Mouse (Mus musculus) activated CD4-positive, CD25-positive, alpha-beta regulatory T cell, adult 4 months (primary cell): ENCODE data around the gene Lrch1. TPM values are rescaled to one million over a fixed set of nuclear protein-coding genes. Genes with fewer than 3 reads are reported as not detected.

Source experiments
- ATAC-seq: one replicate; pipeline ENCODE4 v1.8.0; 2017
- polyA plus RNA-seq, 2 experiments: library from polyadenylated mRNA; unstranded; fragments of 100-300 nt; shearing (Covaris generic); gene quantifications; one replicate each; pipeline ENCODE4 v1.2.1; 2017

The Lrch1 gene
- polyA plus RNA-seq, 2 experiments from 2014 or later: 24.1 to 24.4 TPM

DNA sequence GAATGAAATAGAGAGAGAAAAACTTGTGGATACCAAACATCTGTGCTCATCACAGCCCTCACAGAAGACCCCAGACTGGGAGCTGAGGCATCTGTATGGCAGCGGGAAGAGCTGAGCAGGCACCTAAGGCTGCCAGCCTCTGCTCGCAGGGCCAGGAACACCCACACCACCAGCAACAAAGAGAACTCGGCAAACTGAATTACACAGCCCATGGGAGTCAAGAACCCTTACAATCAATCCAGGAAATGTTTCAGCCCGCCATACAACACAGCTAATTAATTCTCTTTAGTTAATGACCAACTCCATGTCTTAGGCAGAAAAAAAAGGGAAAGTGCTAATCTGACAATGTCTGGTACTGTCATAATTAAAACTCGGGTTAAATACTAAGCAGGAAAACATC is 61.2 kb downstream of the Lrch1 start:
- ATAC-seq: no peak

DNA sequence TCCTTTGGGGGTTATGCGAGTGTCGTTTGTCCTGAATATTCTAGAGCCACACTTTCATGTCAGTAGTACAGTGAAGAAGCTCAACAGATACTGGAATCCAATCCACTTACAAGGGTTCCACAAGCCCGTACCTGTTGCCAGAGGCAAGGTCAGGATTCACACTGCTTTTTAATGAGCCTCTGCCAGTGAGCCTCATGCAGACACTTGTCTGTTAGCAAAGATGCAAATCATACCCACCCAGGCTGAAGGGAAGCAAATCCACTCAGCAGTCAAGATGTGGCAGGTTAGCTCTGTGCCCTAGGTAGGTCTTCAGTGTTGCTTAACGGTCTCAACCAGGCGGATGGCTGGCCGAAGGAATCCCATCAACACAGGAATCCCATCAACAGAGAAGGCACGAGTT is 62.8 kb downstream of the Lrch1 start:
- ATAC-seq: no peak

DNA sequence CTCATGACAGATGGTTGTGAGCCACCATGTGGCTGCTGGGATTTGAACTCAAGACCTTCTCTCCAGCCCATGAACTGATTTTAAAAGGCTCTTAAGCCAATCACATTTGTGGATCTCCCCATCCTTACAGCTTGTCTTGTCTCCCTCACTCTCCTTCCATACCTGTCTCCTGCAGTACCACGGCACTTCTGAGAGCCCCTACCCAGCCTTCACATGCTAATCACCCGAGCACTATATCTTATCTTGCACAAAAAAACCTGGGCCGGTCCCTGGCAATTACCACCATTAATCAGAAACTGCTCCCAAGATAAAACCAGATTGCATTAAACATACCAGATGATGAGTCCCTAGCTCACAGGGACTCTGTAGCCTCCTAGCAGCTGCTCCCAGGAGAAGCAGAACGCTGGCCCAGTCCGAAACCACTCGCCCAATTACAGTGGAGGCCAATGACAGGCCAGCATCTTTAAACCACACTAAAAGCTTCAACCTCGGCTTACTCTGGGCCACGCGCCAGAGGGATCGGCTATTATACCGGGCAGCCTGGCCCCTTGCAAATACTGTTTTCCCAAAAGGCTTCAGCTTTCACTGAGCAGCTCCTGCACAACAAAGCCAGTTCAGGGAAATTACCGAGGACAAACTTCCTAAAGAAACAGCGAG is 63.5 kb downstream of the Lrch1 start:
- ATAC-seq: no peak

DNA sequence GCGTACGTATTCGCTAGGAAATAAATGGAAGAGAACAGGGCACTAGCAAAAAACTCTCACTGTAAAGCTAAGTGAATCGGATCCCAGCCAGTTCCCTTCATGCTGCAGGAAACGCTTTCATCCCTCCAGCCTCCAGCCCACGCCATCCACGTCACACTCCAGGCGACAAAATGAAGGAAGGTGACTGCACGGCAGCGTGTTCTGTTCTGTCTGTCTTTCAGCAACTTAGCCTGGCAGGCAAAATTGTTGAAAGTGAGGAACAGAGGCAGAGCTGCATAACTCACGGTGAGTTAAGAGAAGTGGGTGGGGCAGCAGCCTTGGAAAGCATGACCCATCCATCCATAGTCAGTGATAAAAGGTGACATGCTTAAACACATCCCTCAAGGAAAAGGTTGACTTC is 64.5 kb downstream of the Lrch1 start:
- no peak for ATAC-seq

DNA sequence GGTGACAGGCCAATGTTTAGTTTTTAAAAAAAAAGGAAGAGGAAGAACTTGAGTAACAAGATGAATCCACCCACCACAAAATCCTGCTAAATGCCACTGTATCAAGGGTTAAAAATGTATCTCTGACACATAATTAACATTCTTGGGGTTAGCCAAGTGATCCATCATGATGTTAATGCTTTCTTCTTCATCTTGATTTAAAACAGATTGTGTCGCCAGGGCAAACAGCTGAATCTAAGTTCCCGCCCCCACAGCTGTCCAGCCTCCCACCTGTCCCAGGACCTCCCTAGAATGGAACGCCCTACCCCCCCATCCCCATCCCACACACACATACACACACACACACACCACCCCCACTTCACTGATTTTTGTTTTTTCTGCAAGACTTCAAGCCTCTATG is 64.9 kb downstream of the Lrch1 start:
- no peak for ATAC-seq

DNA sequence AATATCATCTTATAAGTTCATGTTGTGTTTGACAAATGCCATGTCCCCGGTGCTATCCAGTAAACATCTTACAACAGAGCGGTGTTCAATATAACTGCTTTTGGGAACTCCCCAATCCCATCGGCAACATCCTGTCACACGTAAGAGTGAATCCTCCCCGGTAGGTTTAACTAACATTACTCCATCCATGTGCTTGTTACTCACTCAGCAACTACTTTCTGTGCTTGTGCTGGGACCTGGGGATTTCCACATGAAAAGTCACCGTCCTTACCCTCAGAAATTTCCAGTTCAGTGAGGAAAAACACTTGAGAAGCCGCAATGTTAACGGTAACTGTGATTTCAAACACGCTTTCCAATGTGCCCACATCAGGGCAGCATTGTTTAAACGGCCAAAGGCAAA is 66.8 kb downstream of the Lrch1 start:
- peak; percentile 91 for ATAC-seq

DNA sequence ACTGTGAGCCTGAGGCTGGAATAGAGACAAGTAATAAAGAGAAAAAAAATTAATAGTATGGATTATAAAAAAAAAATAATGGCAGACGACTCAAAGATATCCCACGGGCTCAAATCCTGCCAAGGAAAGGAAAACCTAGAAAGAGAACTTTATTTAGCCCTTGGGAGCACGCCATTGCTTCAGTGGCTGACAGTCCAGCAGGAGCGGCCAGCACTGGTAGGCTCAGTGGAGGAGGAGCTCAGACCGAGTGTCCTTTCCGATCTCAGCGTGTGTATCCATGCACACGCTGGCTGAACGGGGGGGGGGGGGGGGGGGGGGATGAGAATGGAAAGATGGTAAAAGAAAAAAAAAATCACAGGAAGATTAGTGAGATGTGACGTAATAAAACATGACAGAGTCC is 68.2 kb downstream of the Lrch1 start:
- ATAC-seq: no peak

DNA sequence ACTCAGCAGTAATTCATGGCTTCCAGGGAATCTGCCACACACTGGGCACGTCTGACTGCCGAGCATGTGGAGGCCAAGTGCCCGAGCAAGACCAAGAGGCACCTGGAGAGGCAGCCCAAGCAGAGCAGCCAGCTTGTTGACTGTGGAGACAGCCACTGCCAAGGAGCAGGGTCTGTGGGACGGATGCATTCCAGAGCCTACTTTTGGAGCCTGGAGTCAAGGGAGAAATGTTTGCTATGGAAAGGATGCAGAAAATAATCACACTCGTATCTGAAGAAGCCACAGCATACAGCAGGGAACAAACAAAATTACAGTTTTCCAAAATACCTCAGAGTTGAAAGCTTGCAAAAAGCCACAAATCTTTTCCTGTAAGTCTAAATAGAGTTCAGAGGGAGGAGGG is 70.4 kb downstream of the Lrch1 start:
- ATAC-seq: no peak

DNA sequence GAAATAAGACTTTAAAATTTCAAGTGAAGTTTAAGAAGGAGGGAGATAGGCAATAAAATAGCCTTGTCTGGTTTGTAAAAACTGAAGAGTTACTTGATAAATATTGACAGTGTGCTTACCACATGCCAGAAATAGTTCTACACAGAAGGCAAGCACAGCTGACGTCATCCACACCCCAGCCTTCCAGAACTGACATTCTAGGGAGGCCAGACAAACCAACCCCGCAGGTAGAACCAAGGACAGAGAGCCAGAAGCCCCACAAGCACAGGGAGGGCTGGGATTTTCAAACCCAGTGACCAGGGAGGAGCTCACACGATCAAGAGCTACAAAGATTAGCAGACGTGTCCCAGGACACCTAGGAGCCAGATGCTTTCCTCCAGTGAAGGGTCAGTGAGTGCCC is 76.5 kb downstream of the Lrch1 start:
- no peak for ATAC-seq

DNA sequence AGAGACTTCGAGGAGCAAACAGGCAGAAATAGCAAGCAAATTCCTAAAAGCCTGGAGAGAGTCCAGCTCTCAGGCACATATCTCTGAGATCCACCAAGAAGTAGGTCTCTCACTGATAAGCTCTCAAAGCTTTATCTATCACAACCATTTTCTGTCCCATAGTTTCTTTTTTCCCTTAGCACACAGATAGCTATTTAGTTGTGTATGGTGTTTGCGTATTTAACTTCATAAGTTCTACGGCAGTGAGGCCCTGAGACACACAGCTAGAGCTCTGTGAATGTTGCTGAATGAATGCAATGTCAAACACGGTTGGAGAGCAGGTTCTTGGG is 78.8 kb downstream of the Lrch1 start:
- ATAC-seq: no peak

DNA sequence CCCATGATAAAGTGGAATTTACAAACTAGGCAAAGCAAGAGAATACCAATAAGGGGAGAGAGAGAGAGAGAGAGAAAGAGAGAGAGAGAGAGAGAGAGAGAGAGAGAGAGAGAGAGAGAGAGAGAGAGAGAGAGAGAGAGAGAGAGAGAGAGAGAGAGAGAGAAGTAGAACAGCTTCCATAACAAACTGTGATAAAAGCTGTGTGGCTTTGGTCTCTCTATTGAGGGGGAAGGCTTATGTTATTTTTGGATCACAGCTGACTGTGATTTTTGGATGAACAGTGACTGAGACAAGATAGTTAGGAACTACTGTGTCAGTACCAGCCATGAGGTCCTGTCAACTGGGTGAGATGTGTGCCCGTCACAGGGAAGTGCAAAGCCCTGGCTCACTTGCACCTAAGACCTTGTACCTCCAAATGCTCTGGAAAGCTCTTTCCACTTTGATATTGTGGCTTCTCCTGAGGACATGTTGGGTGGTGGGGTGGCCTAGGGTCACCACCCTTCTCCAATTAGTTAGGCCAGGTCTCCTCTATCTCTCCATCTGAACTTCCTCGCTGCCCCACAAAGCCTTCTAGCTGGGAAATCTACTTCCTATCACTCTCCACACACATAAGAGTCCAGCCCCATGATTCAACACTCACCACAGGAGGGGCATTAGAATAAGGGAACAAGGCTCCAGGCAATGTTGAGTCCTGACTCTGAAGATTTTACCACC is 79.3 kb downstream of the Lrch1 start:
- ATAC-seq: no peak

DNA sequence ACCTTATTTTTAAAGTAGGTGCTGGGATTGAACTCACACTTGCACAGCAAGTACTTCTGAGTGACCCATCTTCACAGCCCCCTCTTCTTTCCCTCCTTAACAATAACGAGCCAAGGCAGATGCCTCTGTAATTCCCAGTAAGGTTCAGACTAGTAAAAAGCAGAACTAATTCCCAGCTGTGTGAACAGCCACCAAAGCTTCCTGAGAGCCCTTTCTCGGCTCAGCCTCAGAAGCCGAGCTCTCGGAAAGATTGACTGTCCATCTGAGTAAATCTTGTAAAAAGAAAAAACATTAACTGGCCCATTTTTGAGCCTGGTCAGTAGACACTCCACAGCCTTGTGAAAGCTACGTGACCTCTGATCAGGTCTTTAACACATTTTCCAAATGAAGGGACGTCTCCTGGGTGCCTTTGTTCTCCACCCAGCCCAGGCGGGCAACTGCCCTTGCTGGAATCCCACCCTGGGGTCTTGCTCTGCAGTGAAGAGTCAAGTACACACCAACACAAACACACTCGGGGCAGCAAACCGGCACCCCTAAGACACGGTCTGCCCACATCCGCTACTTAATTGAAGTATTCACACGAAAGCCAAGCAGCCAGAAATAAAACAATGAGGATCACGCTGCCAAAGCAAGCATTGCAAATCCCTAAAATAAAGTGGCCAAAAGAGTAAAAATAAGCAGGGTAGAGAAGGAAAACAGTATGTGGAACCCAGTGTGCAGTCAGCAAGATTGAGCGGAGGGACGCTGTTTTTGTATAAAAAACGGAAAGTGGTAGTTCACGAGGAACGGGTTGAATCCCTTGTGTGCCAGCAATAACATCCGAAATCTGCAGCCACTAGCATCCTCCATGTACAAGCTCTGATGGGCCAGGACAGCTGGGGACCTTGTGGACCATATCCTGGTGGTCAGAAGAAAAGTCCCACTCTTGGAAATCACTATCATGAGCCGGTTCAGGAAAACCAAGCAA is 80.3 kb downstream of the Lrch1 start:
- ATAC-seq: no peak

DNA sequence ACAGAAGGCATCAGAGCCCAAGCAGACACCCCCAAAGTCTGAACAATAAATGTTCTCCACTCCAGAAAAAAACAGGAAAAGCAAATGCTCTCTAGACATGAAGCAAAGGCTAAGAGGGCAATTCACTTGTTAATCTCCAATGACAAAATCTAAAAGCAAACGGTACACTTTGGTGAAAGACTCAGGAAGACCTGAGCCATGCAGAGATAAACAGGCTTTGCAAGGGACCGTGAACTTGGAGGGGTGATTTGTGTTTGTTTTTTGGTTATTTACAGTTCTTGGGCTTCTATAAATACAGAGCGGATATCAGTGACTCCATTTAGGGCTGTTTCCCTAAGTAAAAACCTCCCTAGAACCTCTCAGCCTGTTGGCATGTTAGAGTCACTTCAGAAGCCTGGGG is 81.9 kb downstream of the Lrch1 start:
- ATAC-seq: no peak

DNA sequence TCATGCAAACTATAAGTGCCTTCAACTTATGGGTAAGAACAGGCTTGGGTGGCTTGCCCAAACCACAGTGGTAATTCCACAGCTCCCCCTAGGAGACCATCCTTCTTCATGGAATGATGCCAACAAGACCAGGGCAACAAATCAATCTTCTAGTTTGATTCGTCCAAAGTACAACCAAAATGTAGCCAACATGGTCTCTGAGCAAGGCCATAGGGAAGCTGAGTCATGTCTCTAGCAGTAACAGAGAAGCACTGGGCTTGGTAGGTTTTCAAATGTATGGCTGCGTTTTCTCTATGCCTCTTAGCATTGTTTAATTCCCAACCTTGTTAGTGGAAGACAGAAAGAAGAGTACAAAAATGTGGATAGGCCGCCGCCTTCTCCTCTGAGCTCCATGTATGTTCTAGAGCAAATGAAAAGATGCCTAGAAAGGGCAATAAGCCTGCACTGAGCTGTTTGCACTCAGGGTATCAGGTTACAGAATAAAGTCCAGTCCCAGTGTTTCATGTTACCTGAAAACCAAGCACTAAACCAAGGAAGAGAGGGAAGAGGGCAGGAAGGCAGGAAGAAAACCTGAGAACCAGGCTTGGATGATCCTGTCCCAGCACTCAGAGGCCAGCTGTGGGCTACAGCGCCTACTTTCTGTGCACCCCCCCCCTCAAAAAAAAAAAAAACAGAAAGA is 82.7 kb downstream of the Lrch1 start:
- no peak for ATAC-seq

DNA sequence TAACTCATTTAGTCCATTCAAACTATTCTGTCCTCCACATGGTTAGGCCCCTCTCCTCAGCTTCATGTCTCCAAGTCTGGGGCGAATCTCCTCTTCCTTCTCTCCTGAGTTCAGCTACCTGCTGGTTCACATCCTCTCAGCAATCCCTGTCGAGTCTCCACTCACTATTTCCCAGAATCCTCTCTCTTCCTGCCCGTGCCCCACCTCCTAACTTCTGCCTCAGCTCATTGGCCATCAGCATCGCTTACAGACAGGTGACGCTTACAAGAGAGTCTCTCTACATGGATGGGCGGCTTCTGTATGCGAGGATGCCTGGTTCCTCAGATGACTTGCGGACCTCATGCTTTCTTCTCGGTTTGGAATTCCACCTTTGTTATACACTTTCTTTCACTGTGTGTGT is 86.2 kb downstream of the Lrch1 start:
- ATAC-seq: no peak

DNA sequence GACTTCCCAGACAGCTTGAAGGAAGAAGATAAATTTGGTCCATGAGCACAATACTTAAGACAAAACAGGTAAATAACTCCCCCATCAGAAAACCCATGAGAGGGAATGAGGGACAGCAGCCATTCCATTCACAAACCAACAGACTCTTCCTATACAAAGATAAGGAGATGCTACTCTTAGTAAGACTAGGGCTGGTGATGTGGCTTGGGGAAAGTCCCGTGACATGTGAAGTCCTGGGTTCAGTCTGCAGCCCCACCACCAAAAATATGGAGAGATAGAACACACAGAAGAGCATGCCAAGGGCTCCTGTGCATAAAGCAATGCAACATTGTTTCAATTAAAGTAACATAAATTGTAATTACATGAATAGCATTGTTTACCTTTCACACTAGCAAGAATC is 88.5 kb downstream of the Lrch1 start:
- ATAC-seq: peak; percentile 54

DNA sequence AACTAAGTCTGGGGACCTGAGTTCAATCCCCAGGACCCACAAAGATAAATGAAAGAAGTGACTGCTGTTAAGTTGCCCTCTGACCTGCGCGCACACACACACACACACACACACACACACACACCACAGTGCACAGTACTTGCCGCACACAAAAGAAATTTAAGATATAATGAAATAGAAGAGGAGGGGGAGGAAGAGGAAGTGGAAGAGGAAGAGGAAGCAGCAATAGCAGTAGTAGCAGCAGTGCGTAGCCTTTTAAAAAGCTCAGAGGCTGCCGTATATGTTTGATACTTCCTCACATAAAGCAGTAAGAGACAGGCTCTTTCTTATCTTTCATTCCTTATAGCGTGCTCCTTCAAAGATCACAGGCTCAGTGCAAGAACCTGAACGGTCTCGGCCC is 92.2 kb downstream of the Lrch1 start:
- no peak for ATAC-seq

DNA sequence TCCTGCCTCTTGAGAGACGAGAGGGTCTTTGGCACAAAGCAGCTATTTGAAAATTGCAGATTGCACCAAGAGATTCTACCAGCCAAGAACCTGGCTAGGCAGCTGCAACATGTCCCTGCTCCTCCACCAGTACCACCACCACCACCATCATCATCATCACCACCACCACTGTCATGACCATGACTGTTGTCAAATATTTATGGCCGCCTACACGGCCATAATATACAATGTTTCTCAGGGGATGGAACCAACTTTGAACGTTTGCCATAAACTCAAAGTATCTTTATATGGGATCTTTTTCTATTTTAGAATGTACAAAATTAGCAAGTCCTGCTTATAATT is 93.9 kb downstream of the Lrch1 start:
- ATAC-seq: no peak

DNA sequence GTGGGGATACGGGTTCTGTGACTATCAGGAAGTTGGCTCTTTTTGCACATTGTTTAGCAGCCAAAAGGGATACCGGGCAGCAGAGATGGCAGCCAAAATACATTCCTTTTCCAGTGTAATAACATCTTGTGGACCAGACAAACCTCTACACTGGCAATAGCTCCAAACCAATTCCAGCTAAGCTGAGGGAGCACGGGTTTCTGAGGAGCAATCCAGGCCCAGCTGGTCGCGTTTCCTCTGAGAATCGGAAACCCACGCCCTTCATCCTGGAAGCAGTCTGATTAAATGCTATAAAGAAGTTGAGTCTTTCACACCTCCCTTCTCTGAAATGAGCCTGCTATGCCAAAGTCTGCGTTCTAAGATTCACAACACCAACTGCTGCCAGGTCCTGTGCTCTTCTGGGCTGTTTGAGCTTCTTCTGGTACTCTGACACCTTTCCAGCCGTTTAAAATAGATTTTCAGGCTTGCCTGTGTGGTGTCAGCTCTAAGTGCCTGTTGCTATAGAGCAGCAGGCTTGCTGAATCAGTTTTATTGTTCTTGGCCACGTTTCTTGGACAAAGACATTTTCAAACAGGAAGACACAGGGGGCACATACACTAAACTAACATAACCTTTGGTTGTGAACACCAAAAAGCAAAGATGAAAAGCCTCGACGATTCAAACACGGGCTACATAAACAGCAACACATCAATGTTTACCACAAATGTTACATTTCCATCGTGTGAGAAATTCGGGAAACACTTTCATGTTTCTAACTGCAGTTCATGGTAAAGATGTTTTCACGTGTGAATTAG is 94.5 kb downstream of the Lrch1 start:
- no peak for ATAC-seq

DNA sequence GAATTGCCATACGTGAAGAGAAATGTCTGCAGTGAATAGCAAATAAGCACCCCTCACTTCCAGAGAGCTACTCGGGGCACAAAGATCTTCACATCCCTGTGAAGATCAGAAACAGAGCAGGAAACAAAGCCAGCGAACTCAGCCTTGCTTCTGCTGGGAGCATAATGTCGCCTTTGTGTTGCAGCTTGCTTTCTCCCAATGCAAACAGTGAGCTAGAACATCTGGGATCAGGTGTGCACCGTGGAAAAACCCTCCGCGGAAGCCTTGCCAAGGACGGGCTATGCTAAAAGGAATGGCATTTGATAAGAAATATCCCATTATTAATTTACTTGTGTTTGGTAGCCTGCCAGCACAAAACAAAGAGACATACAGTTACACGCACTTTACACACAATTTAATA is 95.8 kb downstream of the Lrch1 start:
- no peak for ATAC-seq

DNA sequence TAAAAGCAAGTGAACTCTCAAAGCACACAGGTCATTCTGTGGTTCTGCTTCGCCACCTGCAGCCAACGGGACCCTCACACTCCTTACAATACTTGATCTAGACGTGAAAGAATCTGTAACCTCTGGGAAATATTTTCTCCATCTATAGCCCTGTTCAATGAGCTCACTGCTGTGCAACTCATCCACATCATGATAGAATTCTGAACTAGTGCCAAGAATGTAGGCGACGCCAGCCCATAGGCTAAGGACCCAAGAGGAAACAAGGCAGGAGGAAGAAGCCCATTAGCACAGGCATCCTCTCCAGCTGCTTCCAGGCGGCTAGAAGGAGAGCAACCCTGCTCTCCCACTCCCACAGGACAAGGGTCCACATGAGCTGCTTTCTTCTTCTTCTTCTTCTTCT is 98.7 kb downstream of the Lrch1 start:
- ATAC-seq: no peak

DNA sequence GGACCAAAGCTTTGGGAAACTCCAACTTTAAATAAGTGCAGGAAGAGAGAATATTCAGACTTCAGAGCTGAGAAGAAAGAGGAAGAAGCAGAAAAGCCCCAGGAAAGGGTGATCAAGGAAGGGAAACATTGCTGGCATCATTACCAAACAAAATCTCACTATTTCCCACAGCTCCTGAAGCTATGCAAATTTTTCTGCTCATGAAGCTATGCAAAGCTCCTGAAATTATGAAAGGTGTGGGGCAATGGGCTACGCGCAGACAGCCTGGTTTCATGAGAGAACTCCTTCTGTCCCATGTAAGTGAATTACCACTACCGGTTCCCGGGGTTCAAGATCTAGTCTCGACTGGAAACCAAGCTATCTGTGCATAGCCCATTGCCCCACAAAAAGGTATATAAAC is 99.5 kb downstream of the Lrch1 start:
- no peak for ATAC-seq
